Mouse (Mus musculus): ENCODE measurements around the gene Cd55b. TPM values are rescaled to one million over a fixed set of nuclear protein-coding genes. Genes with fewer than 3 reads are reported as not detected.
A peak's percentile ranks its signal among the peaks of the same experiment; 100 is the strongest.
"Not testable (repeated sequence)": the region's sequence is repeated elsewhere in the genome, so short reads cannot be mapped to it uniquely, and the experiment has no call there.

Cd55b gene
- not detected in 2 replicates for polyA plus RNA-seq (2016; fragmentation: Nextera tagmentation; extraction: Ambion mirVana)

DNA sequence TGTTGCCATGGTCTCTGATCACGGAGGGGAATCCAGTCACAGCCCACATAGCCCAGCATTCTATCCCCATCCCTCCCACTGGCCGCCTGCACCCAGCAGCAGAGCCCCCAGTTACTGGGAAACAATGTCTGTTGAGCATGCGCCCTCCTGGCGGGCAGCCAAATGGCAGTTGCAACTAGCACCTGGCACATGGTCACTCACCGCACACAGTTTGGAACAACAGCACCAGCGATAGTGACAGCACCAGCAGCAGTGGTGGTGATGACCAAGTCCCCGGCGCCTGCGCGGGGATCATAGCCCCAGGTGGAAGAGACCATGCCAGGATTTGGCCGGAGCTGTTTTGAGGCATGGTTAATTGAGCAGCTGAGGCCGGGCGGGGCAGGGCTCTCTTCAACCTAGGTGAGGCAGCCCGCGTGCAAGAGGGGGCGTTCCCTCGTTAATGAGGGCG lies at the start of gene Cd55b:
Gene Cd55b, minus strand, starts transcription at position 346 of the 448 bp plus-strand sequence.
- H3K27ac ChIP-seq: no peak within 1 kb of the TSS
- no peaks in the 10 kb centered on the region for H3K36me3 ChIP-seq
- no peak for DNase-seq (ENCODE audit: low spot score)
- no peaks in the 10 kb centered on the region for H3K4me1 ChIP-seq (replicated peaks)
- H3K4me3 ChIP-seq: no peak within 1 kb of the TSS
- WGBS: 59% methylated on average over 18 of the region's 18 CpGs
- no peaks in the 10 kb centered on the region for H3K9me3 ChIP-seq
- H3K27me3 ChIP-seq (ENCODE audit: insufficient read depth, poor library complexity, severe bottlenecking): no peaks in the 10 kb centered on the region

DNA sequence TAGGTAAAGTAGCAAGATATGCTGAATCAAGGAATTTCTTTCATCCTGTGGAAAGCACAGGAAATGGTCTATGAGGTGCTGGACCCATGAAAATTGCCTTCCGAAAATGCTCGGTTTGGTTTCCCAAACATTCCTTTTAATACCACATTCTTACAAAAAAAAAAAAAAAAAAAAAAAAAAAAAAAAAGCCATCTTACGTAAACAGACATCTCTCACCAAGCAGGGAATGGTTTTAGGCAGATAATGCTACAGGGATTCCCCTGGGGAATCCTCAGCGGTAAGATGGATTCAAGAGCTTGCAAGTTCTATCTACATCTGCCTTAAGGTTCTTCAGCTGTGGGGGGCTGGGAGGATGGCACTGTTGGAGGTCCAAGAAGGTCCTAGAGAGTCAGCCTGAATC lies 47.3 kb upstream of the Cd55b start:
- Histone ChIP-seq H3K27me3 (ENCODE audit: insufficient read depth, poor library complexity, severe bottlenecking) (no peaks in the 10 kb centered on the region), H3K4me1 (replicated peaks) (no peaks in the 10 kb centered on the region), H3K27ac (no peak overlapping the region), H3K36me3 (no peaks in the 10 kb centered on the region), H3K4me3 (no peak overlapping the region), H3K9me3 (no peaks in the 10 kb centered on the region)
- DNase-seq (ENCODE audit: low spot score): no peak
- 84% methylated on average over 4 of the region's 4 CpGs for WGBS

DNA sequence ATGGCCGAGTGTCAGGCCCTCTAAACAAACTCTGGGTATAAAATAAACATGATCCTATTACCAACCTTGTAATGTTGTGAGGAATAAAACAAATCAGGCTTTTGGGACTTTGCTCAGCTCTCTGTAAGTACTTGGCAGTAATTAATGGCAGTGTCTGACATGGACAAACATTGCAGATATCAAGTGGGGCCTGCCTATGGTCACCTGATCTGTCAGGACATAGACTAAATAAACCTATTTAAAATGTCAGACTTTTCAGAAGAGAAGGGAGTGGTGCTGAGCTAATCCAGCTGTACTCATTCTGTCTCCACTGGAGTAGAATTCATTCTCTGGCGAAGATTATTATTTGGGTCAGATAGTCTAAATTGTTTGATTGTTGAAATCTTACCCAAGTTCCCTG lies 44.6 kb upstream of the Cd55b start:
- no peak for DNase-seq (ENCODE audit: low spot score)
- WGBS: 83% methylated on average over 2 of the region's 2 CpGs
- H3K4me3 ChIP-seq: no peak overlapping the region
- H3K27me3 ChIP-seq (ENCODE audit: insufficient read depth, poor library complexity, severe bottlenecking): peaks cover 4% of the 10 kb centered on the region
- H3K9me3 ChIP-seq: no peaks in the 10 kb centered on the region
- peaks cover 5% of the 10 kb centered on the region for H3K4me1 ChIP-seq (replicated peaks)
- H3K27ac ChIP-seq: no peak overlapping the region
- no peaks in the 10 kb centered on the region for H3K36me3 ChIP-seq

DNA sequence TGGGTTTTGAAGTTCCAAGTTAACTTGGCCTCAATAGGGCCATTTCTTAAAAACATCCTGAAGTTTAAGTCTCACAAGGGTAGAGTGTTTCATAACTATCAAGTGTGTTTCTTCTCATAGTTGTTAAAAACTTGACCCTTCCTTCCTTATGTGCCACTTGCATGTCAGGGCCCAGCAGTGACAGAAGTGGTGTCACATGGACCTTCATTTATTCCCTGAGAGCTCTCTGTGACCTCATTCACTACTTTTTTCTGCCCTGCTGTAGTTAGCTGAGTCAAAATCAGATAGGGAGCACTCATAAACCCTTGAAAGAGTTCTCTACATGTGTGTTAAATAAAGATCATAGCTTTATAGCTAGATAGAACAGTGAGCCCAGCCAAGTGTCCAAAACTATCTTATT lies 41.4 kb upstream of the Cd55b start:
- Histone ChIP-seq H3K4me3 (no peak overlapping the region), H3K36me3 (no peaks in the 10 kb centered on the region), H3K4me1 (replicated peaks) (peaks cover 10% of the 10 kb centered on the region), H3K9me3 (no peaks in the 10 kb centered on the region), H3K27ac (no peak overlapping the region), H3K27me3 (ENCODE audit: insufficient read depth, poor library complexity, severe bottlenecking) (peaks cover 4% of the 10 kb centered on the region)
- no peak for DNase-seq (ENCODE audit: low spot score)

DNA sequence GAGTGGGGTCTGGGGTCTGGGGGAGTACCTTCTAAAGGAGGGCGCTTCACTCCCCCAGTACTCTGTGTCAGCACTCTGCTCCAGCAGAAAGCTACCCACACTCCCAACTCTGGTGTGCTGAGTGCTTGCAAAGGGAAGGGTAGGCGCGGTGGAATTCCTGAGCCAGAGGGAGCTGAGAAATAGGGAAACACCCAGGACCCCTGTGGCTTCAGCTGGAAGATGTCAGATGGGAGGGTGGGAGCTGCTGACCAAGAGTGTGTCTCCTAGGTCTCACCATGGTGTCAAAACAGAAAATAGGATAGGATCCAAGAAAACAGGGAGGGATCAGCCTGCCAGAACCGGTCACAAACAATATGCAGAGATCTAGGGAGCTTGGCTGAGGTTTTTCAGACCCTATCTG lies 40.1 kb upstream of the Cd55b start:
- Histone ChIP-seq H3K4me3 (peak overlapping the region; percentile 71), H3K27me3 (ENCODE audit: insufficient read depth, poor library complexity, severe bottlenecking) (peaks cover 4% of the 10 kb centered on the region), H3K27ac (peak overlapping the region; percentile 82), H3K4me1 (replicated peaks) (peaks cover 10% of the 10 kb centered on the region), H3K9me3 (no peaks in the 10 kb centered on the region), H3K36me3 (no peaks in the 10 kb centered on the region)
- 7% methylated on average over 4 of the region's 4 CpGs for WGBS
- no peak for DNase-seq (ENCODE audit: low spot score)

DNA sequence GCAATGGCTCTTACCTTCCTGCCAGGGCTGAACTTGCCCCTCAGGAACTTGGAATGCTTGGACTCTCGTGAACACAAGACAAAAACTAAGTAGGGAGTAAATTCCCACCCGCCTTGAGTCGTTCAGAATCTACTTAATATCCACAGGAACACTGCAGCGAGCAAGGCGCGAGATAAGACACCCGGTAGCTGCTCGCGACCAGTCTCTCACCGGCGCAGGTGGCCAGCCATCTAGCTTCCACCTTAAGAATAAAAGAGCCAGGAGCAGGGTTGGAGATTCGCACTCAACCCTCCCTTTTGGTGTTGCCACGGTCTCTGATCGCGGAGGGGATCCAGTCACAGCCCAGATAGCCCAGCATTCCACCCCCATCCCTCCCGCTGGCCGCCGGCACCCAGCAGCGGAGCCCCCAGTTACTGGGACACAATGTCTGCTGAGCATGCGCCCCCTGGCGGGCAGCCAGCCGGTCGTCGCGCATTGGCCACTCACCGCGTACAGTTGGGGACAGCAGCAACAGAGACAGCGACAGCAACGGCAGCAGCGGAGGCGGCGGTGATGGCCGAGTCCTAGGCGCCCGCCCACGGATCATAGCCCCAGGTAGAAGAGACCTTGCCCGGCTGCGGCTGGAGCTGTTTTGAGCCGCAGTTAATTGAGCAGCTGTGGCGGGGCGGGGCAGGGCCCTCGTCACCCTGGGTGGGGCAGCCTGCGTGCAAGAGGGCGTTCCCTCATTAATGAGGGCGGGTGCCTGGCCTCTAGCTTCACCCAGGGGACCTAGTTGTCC lies 39.5 kb upstream of the Cd55b start, which contains the start of gene Cd55:
Gene Cd55, minus strand, starts transcription at position 661 of the 778 bp plus-strand sequence.
- WGBS: under 1% methylated on average over 45 of the region's 45 CpGs
- peak within 1 kb of the TSS; percentile 82 for H3K27ac ChIP-seq

DNA sequence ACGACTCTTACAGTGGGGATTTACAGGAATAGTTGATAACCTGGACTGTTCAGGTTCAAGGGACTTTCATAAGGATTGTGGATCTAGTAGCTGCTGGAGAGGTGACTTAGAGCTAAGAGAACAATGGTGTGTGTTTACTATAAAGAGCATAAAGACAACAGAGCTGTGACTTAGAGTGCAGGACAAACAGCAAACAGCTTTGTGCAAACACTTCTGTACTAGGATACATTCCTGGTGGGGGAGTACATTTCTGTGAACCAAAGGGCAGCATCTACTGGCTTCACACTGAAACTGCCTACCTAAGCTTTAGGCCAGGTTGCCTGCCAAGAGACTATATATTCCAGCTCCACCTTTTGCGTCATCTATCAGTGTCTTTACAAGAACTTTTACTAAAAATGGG lies 32.3 kb upstream of the Cd55b start:
- DNase-seq (ENCODE audit: low spot score): no peak

More for the DNA sequence above, 39.5 kb upstream of the Cd55b start, which contains the start of gene Cd55:
- H3K9me3 ChIP-seq: no peaks in the 10 kb centered on the region
- DNase-seq (ENCODE audit: low spot score): peak; percentile 91
- H3K36me3 ChIP-seq: no peaks in the 10 kb centered on the region
- H3K4me1 ChIP-seq (replicated peaks): peaks cover 10% of the 10 kb centered on the region
- peak within 1 kb of the TSS; percentile 71 for H3K4me3 ChIP-seq
- peaks cover 4% of the 10 kb centered on the region for H3K27me3 ChIP-seq (ENCODE audit: insufficient read depth, poor library complexity, severe bottlenecking)

DNA sequence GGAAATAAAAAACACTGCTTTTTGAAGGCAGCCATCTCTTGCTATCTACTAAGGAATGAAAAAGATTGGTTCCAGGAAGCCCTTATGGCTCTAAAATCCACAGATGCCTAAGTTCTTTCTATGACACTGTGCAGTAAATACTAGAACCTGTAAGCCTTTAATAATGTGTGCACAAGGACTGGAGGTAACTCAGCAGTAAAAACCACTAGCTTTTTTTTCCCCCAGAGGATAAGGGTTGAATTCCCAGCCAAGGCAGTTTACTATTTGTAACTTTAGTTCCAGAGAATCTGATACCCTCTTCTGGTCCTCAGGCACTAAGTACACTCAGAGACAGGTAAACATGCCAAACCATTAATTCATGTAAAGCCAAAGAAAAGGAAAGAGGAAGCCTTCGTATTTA lies 20.1 kb upstream of the Cd55b start:
- not testable (repeated sequence) for H3K4me3 ChIP-seq; H3K27me3 ChIP-seq (ENCODE audit: insufficient read depth, poor library complexity, severe bottlenecking); H3K36me3 ChIP-seq; H3K9me3 ChIP-seq; H3K27ac ChIP-seq; DNase-seq (ENCODE audit: low spot score); H3K4me1 ChIP-seq (replicated peaks)
- WGBS: 82% methylated on average over 1 of the region's 1 CpGs

More for the DNA sequence above, 32.3 kb upstream of the Cd55b start:
- H3K9me3 ChIP-seq: no peaks in the 10 kb centered on the region
- H3K4me1 ChIP-seq (replicated peaks): no peaks in the 10 kb centered on the region
- H3K4me3 ChIP-seq: no peak overlapping the region
- no peaks in the 10 kb centered on the region for H3K27me3 ChIP-seq (ENCODE audit: insufficient read depth, poor library complexity, severe bottlenecking)
- no peak overlapping the region for H3K27ac ChIP-seq
- 91% methylated on average over 2 of the region's 2 CpGs for WGBS
- no peaks in the 10 kb centered on the region for H3K36me3 ChIP-seq

DNA sequence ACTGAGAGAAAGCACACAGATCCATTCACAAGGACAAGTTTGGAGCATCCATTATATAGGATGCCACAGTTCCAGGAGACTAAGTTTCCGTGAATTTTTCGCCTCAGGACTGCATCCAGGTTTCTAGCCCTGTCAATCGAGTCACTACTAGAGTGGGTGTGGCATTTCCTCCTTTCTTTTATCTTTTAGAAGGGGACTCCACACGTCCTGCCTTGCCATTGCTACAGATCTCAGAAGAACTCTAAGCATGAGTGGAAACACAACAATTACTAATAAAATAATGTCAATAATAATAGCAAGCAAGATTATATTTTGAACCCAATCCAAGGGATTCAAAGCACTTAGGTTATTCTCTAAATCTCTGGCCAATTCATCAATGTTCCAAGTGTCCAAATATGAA lies 8.1 kb upstream of the Cd55b start:
- DNase-seq (ENCODE audit: low spot score): no peak
- Histone ChIP-seq H3K4me1 (replicated peaks) (no peaks in the 10 kb centered on the region), H3K4me3 (no peak overlapping the region), H3K36me3 (no peaks in the 10 kb centered on the region), H3K9me3 (peaks cover 6% of the 10 kb centered on the region; the same call in 1 of the 2 replicates), H3K27me3 (ENCODE audit: insufficient read depth, poor library complexity, severe bottlenecking) (no peaks in the 10 kb centered on the region), H3K27ac (no peak overlapping the region)
- WGBS: 81% methylated on average over 4 of the region's 4 CpGs

DNA sequence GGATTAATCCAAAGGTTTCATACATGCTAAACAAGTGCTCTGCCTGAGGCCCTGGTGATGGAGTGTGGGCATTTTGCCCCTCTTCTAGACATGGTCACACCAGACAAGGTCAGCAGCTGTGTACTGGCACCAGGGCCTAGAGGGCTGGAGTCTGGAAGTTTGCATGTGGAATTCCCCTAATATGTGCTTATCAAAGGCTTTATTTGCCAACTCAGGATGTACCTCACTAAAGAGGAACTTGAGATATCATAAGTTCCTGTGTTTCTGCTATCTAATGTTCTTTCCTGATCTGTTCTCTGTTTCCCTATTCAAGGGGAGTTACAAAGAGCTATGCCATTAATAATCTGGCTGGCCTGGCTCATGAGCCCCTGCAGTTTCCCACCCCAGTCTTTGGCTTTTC lies 5.9 kb upstream of the Cd55b start:
- H3K27ac ChIP-seq; H3K4me1 ChIP-seq (replicated peaks); H3K36me3 ChIP-seq; DNase-seq (ENCODE audit: low spot score); H3K27me3 ChIP-seq (ENCODE audit: insufficient read depth, poor library complexity, severe bottlenecking); H3K4me3 ChIP-seq; H3K9me3 ChIP-seq: not testable (repeated sequence)

DNA sequence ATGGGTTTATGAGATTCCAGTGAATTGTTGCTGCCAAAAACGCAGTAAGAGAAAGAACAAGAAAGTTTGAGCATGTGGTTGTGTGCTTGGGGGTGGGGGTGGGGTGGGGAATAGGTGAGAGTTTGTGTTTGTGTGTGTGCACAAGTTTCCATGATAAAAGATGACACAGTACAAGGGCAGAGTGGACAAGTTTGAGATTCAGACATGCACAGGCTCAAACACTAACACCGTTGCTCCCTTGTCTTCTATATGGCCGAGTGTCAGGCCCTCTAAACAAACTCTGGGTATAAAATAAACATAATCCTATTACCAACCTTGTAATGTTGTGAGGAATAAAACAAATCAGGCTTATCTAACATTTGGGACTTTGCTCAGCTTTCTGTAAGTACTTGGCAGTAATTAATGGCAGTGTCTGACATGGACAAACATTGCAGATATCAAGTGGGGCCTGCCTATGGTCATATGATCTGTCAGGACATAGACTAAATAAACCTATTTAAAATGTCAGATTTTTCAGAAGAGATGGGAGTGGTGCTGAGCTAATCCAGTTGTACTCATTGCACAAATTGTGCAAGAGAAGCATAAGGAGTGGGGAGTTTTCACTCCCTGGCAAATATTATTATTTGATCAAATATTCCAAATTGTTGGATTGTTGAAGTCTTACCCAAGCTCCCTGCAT lies 4.5 kb upstream of the Cd55b start:
- H3K9me3 ChIP-seq; H3K4me3 ChIP-seq; H3K27me3 ChIP-seq (ENCODE audit: insufficient read depth, poor library complexity, severe bottlenecking); H3K27ac ChIP-seq; DNase-seq (ENCODE audit: low spot score); H3K36me3 ChIP-seq; H3K4me1 ChIP-seq (replicated peaks): not testable (repeated sequence)
- WGBS: 77% methylated on average over 3 of the region's 3 CpGs

DNA sequence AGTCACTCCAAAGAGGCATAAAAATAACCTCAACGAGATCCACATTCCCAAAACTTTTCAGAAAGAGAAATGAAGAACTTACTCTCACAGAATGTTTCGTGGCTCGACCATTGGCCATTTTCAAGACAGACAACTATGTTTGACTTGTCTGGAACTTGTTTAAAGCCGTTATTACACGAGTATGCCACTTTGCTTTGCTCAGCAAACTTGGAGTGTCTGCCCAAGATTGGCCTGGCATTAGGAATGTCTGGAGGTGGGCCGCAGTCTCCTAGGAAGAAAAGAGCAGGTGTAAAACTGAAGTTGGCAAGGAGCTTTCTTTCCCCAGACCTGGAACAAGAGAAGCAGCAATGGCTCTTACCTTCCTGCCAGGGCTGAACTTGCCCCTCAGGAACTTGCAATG lies 776 bp downstream of the Cd55b start:
- not testable (repeated sequence) for DNase-seq (ENCODE audit: low spot score); H3K27ac ChIP-seq

DNA sequence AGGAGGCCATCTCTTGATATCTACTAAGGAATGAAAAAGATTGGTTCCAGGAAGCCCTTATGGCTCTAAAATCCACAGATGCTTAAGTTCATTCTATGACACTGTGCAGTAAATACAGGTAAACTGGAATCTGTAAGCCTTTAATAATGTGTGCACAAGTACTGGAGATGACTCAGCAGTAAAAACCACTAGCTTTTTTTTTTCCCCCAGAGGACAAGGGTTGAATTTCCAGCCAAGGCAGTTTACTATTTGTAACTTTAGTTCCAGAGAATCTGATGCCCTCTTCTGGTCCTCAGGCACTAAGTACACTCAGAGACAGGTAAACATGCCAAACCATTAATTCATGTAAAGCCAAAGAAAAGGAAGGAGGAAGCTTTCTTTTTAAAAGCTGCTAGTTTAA lies 25.7 kb downstream of the Cd55b start:
- H3K9me3 ChIP-seq; H3K4me3 ChIP-seq; H3K36me3 ChIP-seq; H3K4me1 ChIP-seq (replicated peaks); H3K27me3 ChIP-seq (ENCODE audit: insufficient read depth, poor library complexity, severe bottlenecking); H3K27ac ChIP-seq; DNase-seq (ENCODE audit: low spot score): not testable (repeated sequence)

More for the DNA sequence above, 776 bp downstream of the Cd55b start:
- not testable (repeated sequence) for H3K27me3 ChIP-seq (ENCODE audit: insufficient read depth, poor library complexity, severe bottlenecking); H3K36me3 ChIP-seq; H3K4me3 ChIP-seq; H3K9me3 ChIP-seq; H3K4me1 ChIP-seq (replicated peaks)
- WGBS: no CpG with 5 or more reads among the region's 6 CpGs

All from hindbrain, embryonic 10.5 days (tissue).